Mouse (Mus musculus) olfactory bulb, adult 2 months (tissue): ENCODE results near the gene Arhgap24. TPM values are rescaled to one million over a fixed set of nuclear protein-coding genes. Genes with fewer than 3 reads are reported as not detected.

Experiments used
- H3K27ac ChIP-seq: fragments of 200-500 bp; 2 replicates; pipeline ENCODE4 v1.5.1; 2012; ENCODE audit warnings: low read depth, low read length; ENCODE audit not compliant: insufficient read depth
- H3K4me1 ChIP-seq: fragments of 200-500 bp; 2 replicates; pipeline ENCODE4 v1.6.1; 2012; ENCODE audit warnings: low read length; ENCODE audit not compliant: control insufficient read depth, insufficient read depth
- H3K4me3 ChIP-seq: fragments of 200-500 bp; 2 replicates; pipeline ENCODE4 v1.5.1; 2012; ENCODE audit warnings: mild to moderate bottlenecking, low read depth, low read length, moderate library complexity; ENCODE audit not compliant: insufficient read depth
- CTCF ChIP-seq: fragments of 200-500 bp; IDR thresholded peaks from 2 replicates; pipeline ENCODE4 v1.5.1; 2012; ENCODE audit warnings: low read depth, mild to moderate bottlenecking, low read length, moderate library complexity; ENCODE audit not compliant: insufficient read depth
- POLR2A ChIP-seq: fragments of 200-500 bp; IDR thresholded peaks from 2 replicates; pipeline ENCODE4 v1.6.1; 2012; ENCODE audit warnings: mild to moderate bottlenecking, low read depth, low read length, moderate library complexity; ENCODE audit not compliant: insufficient read depth
- WGBS: fragments of 180-500 bp; shearing (Covaris S2); methylation state at CpG from one replicate; pipeline ENCODE4 v1.1.7; 2018; 5-methylcytosine and 5-hydroxymethylcytosine counted together
- polyA plus RNA-seq: library from polyadenylated mRNA; stranded (reverse); fragments of >200 nt; gene quantifications from 2 replicates; pipeline ENCODE4 v1.2.4, GENCODE M21; 2012; ENCODE audit warnings: low replicate concordance; ENCODE audit not compliant: missing spikeins, insufficient read depth, insufficient read length

Arhgap24 gene
- polyA plus RNA-seq, 1 experiment = not detected

DNA sequence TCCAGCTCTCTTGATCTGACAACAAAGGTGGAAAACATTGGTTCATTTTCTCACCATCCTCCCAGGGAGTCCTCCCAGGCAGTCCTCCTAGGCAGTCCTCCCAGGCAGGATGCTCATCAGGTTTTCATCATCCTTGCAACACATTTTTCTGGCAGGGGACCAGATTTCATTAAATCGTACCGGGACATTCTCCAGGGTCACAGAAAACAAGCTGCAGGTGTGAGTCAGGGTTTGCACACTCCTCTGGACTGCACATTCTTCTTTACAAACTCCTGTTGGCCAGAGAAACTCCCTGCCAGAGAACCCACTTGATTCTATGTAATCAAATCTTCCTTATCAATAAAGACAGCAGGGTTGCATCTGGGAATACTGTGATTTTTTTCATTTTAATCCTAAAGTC lies 25.9 kb upstream of the Arhgap24 start:
- TF ChIP-seq CTCF = no peak
- no peak for TF ChIP-seq POLR2A
- no peak overlapping the region for H3K27ac ChIP-seq
- H3K4me1 ChIP-seq = no peaks in the 10 kb centered on the region
- 50% methylated on average over 2 of the region's 2 CpGs for WGBS
- H3K4me3 ChIP-seq = no peak overlapping the region

- 87% methylated on average over 12 of the region's 12 CpGs for WGBS
- TF ChIP-seq POLR2A = no peak
- no peak for TF ChIP-seq CTCF
Measured at GRCm38 (mm10) chr5:102460452-102461197, 20.6 kb upstream of the Arhgap24 start.

DNA sequence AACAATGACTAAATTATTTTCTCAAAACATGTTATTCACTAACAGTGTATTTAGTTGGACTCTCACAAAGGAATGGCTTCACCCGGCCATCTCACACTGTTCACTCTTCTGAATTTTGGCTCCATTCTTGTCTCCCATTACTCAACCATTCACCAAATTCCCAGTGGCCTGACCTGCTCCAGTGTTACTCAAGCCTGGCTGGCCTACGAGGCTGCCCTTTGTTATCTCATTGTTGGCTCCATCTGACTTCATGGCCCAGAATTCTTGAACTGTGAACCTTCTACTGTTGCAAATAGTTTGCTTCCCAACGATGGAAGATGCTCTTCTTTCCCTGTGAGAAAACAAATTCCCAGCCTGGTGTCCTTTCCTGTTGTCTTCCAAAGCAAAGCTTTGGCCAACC lies 18.2 kb upstream of the Arhgap24 start:
- no peak overlapping the region for H3K4me3 ChIP-seq
- TF ChIP-seq CTCF = no peak
- no peak for TF ChIP-seq POLR2A
- 81% methylated on average over 3 of the region's 3 CpGs for WGBS
- H3K4me1 ChIP-seq = no peaks in the 10 kb centered on the region
- H3K27ac ChIP-seq = no peak overlapping the region

More at GRCm38 (mm10) chr5:102460452-102461197, 20.6 kb upstream of the Arhgap24 start:
- Histone ChIP-seq H3K4me1 (no peaks in the 10 kb centered on the region), H3K27ac (no peak overlapping the region), H3K4me3 (no peak overlapping the region)

DNA sequence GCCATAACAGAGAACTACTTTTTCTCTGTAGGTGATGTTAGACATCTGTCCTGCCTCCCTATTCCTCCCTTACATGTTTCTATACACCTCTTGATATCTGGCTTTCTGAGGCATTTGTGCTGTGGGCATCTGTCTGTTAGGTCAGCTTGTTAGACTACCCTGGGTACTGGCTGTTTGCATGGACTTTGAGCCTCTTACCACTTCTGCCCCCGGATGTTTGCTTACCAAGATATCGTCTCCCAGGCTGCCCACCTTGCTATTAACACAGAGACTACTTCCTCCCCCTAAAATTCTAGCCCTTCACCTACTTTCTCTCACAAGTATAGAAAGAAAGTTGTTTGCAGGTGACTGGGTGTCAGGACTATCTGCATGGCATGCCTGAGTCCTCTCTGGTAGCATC lies 15.8 kb upstream of the Arhgap24 start:
- no peaks in the 10 kb centered on the region for H3K4me1 ChIP-seq
- TF ChIP-seq CTCF = no peak
- TF ChIP-seq POLR2A = no peak
- H3K27ac ChIP-seq = no peak overlapping the region
- 89% methylated on average over 2 of the region's 2 CpGs for WGBS
- no peak overlapping the region for H3K4me3 ChIP-seq

DNA sequence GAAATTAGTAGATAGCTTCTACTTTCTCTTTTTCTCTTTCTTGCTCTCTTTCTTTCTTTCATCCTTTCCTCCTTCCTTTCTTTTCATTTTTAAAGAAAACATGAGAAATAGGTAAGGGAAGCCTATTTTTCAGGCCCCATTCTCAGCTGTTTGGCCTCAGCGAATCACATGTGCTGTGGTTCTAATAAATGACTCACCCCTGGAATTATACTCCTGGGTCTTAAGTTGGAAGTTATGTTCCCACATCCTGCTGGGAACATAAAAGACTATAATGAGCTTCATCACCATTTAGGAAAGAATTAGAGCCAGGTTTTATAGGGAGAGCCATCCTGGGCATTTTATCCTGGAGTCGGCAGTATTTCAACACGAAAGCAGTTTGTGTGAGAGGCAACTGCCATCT lies 12.9 kb upstream of the Arhgap24 start:
- WGBS = 86% methylated on average over 3 of the region's 3 CpGs
- TF ChIP-seq CTCF (no peak), POLR2A (no peak)
- H3K4me1 ChIP-seq = no peaks in the 10 kb centered on the region
- H3K27ac ChIP-seq = no peak overlapping the region
- H3K4me3 ChIP-seq = no peak overlapping the region

DNA sequence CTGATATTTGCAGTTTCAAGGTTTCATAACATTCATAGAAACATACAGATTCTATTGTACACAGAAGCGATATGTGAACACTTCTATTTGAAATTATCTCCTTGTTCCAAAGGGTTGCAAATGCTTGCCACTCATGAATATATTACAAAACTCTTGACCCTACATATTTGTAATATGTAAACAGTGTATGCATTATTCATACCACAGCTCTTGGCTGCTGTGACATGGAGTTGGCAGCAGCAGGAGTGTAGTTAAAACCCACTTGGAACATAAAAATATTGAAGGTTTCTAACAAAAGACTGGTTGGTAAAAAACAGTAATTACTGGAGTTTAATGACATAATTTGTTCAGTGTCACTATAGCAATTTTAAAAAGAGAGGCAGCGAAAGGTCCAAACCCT lies 10.9 kb upstream of the Arhgap24 start:
- Histone ChIP-seq H3K4me3 (no peak overlapping the region), H3K27ac (no peak overlapping the region), H3K4me1 (no peaks in the 10 kb centered on the region)
- WGBS = 74% methylated on average over 2 of the region's 2 CpGs
- TF ChIP-seq POLR2A (no peak), CTCF (no peak)

GRCm38 (mm10) chr5:102478076-102478475 lies 3.1 kb upstream of the Arhgap24 start:
- 14% methylated on average over 2 of the region's 2 CpGs for WGBS
- Histone ChIP-seq H3K4me1 (peaks cover 11% of the 10 kb centered on the region), H3K27ac (no peak overlapping the region), H3K4me3 (no peak overlapping the region)
- TF ChIP-seq POLR2A (no peak), CTCF (no peak)

DNA sequence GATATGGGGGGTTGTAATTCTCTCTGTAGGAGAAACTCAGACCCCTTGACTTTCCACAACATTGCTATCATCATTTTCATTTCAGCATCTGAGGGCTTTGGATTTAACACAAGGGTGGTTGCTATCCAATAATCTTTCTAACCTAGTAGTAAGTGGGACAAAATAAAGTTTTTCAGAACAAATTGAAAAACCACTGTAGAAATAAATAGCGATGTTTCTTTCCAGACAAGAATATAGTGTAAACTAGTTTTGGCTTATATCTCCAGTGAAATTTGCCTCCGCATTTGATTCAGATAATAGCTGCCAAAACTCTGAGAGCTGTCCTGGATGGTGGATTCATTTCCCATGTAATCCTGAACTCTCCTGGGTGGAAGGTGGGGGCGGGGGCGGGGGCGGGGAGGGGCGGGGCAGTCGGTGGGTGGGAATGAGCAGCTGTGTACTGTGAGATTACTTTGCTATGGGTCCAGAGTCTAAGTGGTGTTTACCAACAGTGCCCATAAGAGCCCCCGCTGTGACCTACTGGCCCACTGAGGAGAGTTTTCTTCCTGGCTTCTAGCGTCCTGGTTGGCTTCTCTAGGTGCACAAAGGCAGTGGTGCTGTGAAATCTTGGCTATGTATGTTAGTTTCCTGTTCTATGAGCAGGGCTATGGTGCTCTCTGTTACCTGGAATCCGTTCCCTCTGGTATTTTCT lies 2.2 kb downstream of the Arhgap24 start:
- 41% methylated on average over 10 of the region's 10 CpGs for WGBS
- TF ChIP-seq POLR2A (no peak), CTCF (no peak)
- H3K4me3 ChIP-seq = no peak overlapping the region
- peaks cover 11% of the 10 kb centered on the region for H3K4me1 ChIP-seq
- no peak overlapping the region for H3K27ac ChIP-seq

- 84% methylated on average over 5 of the region's 5 CpGs for WGBS
Measured at GRCm38 (mm10) chr5:102491554-102491953, 10.4 kb downstream of the Arhgap24 start.

More at GRCm38 (mm10) chr5:102491554-102491953, 10.4 kb downstream of the Arhgap24 start:
- no peak for TF ChIP-seq CTCF
- no peak for TF ChIP-seq POLR2A
- Histone ChIP-seq H3K27ac (no peak overlapping the region), H3K4me3 (no peak overlapping the region), H3K4me1 (no peaks in the 10 kb centered on the region; the same call in 1 of the 2 replicates)
